Mouse (Mus musculus) stomach, postnatal 0 days (tissue): ENCODE results near the gene Cpne1. TPM values are rescaled to one million over a fixed set of nuclear protein-coding genes. Genes with fewer than 3 reads are reported as not detected.
A peak's percentile ranks its signal among the peaks of the same experiment; 100 is the strongest.

Source experiments
- ATAC-seq: fragments of 200-750 bp; cut with Nextera tagmentation; 2 replicates; pipeline ENCODE4 v1.8.0; 2017; ENCODE audit not compliant: low FRiP score, low TSS enrichment
- DNase-seq: peaks from one replicate; pipeline ENCODE4 v3.0.0-alpha.2; 2016; ENCODE audit warnings: low spot score
- H3K27ac ChIP-seq: fragments of 300-500 bp; sonication (generic); replicated peaks from 2 replicates; pipeline ENCODE4 v1.5.1; 2014; ENCODE audit warnings: mild to moderate bottlenecking, control low read depth
- H3K27me3 ChIP-seq: fragments of 300-500 bp; sonication (generic); 2 replicates; pipeline ENCODE4 v1.6.1; 2014; ENCODE audit warnings: low read length; ENCODE audit not compliant: control insufficient read depth, insufficient read depth
- H3K36me3 ChIP-seq: fragments of 300-500 bp; sonication (generic); 2 replicates; pipeline ENCODE4 v1.6.1; 2014; ENCODE audit warnings: low read length, mixed read lengths; ENCODE audit not compliant: control insufficient read depth, insufficient read depth
- H3K4me1 ChIP-seq: fragments of 300-500 bp; sonication (generic); replicated peaks from 2 replicates; pipeline ENCODE4 v1.6.1; 2014; ENCODE audit warnings: antibody characterized with exemption; ENCODE audit not compliant: control insufficient read depth, insufficient read depth
- H3K4me2 ChIP-seq: fragments of 300-500 bp; sonication (generic); replicated peaks from 2 replicates; pipeline ENCODE4 v1.6.1; 2014; ENCODE audit warnings: low read depth, mild to moderate bottlenecking, control low read depth, moderate library complexity
- H3K4me3 ChIP-seq: fragments of 300-500 bp; sonication (generic); 2 replicates; pipeline ENCODE4 v1.5.1; 2014; ENCODE audit warnings: low read depth, low read length, control low read depth
- H3K9ac ChIP-seq: fragments of 300-500 bp; sonication (generic); 2 replicates; pipeline ENCODE4 v1.6.1; 2014; ENCODE audit warnings: mild to moderate bottlenecking, low read length, control low read depth, mixed read lengths
- H3K9me3 ChIP-seq: fragments of 300-500 bp; sonication (generic); 2 replicates; pipeline ENCODE4 v1.6.1; 2016; ENCODE audit warnings: low read length; ENCODE audit not compliant: control insufficient read depth
- CTCF ChIP-seq: IDR thresholded peaks from 2 replicates; pipeline ENCODE4 v1.5.1; 2016; ENCODE audit warnings: antibody characterized with exemption, low read depth, mild to moderate bottlenecking, moderate library complexity
- EP300 ChIP-seq: optimal IDR thresholded peaks from 2 replicates; pipeline ENCODE3; 2016; ENCODE audit warnings: antibody characterized with exemption
- WGBS: fragments of 180-500 bp; shearing (Covaris S2); extraction: QIAGEN DNeasy Blood & Tissue Kit; methylation state at CpG from one replicate; pipeline ENCODE4 v1.1.7; 2014; 5-methylcytosine and 5-hydroxymethylcytosine counted together
- polyA plus RNA-seq: library from polyadenylated mRNA; unstranded; fragments of >200 nt; fragmentation: Nextera tagmentation; extraction: Ambion mirVana; gene quantifications from 2 replicates; pipeline ENCODE4 v1.2.1, GENCODE M21; 2015

The Cpne1 gene
- polyA plus RNA-seq, result 24.7 and 27.2 TPM in 2 replicates

DNA sequence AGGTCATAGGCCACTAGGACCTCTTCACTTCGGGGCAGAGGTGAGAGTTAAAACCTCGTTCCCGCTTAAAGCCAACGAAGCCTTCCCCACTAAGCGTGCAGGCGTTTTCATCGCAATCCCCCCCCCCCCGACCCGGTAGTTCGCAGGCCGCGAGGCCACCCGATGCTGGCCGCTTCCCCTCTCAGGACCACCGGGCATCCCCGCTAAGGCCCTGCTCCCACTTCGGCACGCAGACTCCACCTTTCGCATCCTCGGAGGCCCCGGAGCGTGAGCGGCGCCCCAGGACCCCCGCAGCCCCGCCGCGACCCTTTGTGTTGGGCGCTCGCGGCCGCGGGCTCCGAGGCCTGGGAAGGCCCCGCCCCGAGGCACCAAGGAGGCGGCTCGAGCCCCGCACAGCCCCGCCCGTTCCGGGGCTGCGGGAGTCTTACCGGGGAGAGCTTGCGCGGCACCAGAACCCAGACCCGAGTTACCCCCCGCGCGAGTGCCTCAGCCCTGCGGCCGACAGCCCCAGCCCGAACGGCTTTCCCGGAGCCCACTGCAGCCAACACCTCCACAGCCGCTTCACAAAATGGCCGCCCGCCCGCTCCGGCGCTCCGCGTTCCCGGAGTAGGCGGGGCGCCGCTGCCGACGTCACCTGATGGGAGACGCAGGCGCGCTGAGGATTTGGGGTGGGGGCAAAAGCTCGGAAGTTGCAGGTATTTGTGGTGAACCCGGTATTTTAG, at the start of gene Cpne1, which contains the start of gene Rbm12:
Cpne1 (minus strand) TSS at position 608 of the 722 bp plus-strand sequence.
Rbm12 (minus strand) TSS at position 621 of the 722 bp plus-strand sequence.
- Histone ChIP-seq H3K27ac (peak within 1 kb of the TSS; percentile 95), H3K4me1 (no peaks in the 10 kb centered on the region), H3K9me3 (no peaks in the 10 kb centered on the region), H3K4me3 (peak within 1 kb of the TSS; percentile 98), H3K36me3 (no peaks in the 10 kb centered on the region), H3K4me2 (peak within 1 kb of the TSS; percentile 66), H3K9ac (peak within 1 kb of the TSS; percentile 96), H3K27me3 (no peaks in the 10 kb centered on the region)
- peak; percentile 95 for DNase-seq
- TF ChIP-seq EP300, result no peak
- TF ChIP-seq CTCF, result no peak
- under 1% methylated on average over 70 of the region's 74 CpGs for WGBS
- peak; percentile 92 for ATAC-seq

DNA sequence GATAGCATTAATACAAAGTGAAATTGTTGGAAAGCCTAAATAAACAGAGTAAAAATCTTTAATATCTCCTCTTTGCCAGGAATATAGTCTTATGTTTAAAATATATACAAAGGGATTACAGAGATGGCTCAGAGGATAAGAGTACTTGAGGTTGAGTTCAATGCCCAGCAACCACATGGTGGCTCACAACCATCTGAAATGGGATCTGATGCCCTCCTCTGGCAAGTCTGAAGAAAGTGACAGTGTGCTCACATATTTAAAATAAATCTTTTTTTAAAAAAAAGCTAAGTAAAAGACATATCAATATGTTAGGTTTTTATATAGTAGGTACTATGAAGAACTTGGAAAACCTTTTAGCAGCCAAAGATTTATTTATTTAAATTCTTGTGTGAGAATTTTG, 39.8 kb upstream of the Cpne1 start:
- no peak overlapping the region for H3K9ac ChIP-seq
- DNase-seq (no peak), ATAC-seq (no peak)
- no peak overlapping the region for H3K4me2 ChIP-seq
- H3K4me3 ChIP-seq, result no peak overlapping the region
- no peaks in the 10 kb centered on the region for H3K9me3 ChIP-seq
- H3K27ac ChIP-seq, result no peak overlapping the region
- no peaks in the 10 kb centered on the region for H3K4me1 ChIP-seq
- peaks cover 18% of the 10 kb centered on the region for H3K36me3 ChIP-seq
- H3K27me3 ChIP-seq, result no peaks in the 10 kb centered on the region
- TF ChIP-seq EP300 (no peak), CTCF (peak; percentile 35)

DNA sequence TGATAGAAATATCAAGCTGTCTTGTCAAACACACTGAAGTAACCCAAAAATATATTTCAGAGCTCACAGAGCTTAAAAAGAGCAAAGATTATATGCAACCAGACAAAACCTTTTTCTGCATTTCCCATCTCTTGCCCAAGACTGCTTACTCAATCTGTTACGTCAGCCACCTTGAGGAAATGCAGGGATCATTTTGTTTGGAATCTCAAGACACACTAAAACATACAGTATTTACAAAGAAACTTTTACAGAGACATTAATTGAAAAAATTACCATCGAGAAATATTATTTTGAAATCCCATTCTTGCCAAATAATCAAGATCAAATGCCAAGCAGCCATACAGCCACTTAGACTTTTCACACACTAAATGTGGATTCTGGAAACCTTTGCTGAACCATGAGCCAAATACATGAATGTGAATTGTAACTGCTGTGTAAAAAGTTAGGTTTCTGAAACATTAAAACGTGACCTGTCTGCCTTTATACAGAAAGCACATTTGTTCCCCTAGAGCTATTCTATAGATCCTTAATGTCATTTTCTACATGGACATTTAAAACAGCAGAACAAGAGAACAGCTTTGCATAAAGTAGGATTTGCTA, 35.7 kb upstream of the Cpne1 start:
- no peak overlapping the region for H3K4me2 ChIP-seq
- H3K9ac ChIP-seq, result no peak overlapping the region
- ATAC-seq (no peak), DNase-seq (no peak)
- WGBS, result 74% methylated on average over 3 of the region's 3 CpGs
- peaks cover 3% of the 10 kb centered on the region; the same call in 1 of the 2 replicates for H3K4me1 ChIP-seq
- H3K36me3 ChIP-seq, result peaks cover 18% of the 10 kb centered on the region
- TF ChIP-seq CTCF (no peak), EP300 (no peak)
- no peak overlapping the region for H3K4me3 ChIP-seq
- H3K9me3 ChIP-seq, result no peaks in the 10 kb centered on the region
- no peaks in the 10 kb centered on the region for H3K27me3 ChIP-seq
- no peak overlapping the region for H3K27ac ChIP-seq

DNA sequence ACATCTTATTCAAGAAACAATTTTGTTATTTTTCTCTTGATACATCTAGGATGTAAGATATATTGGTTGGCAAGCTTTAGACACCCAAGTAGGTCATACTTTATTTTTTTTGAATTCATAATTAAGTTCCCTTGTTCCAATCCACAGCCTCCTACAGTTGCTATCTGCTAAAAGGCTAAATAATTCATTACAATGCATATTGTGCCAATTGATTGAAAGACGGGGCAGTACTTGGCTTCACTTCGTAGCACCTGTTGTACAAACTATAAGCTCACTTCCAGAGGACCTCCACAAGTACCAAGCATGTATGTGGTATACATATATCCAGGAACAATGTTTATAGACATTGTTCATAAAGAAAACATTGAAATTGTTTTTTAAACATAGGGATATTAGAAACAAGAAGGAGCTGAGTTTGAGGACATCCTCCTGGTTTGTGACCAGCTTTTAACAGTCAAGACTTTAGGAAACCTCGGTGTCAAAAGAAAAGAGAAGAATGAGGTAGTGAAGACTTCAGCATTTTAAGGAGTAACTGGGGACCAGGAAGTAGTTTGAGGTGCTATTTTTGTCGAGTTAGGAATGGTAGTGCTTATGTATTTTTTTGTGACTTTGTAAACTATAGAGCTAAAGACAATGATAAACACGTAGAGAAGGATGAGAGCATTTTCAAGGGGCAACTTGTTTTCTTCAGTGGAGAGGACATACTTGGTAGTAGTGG, 34.7 kb upstream of the Cpne1 start:
- peaks cover 18% of the 10 kb centered on the region for H3K36me3 ChIP-seq
- no peak overlapping the region for H3K9ac ChIP-seq
- H3K27me3 ChIP-seq, result no peaks in the 10 kb centered on the region
- ATAC-seq, result no peak
- no peak for TF ChIP-seq CTCF
- TF ChIP-seq EP300, result no peak
- H3K9me3 ChIP-seq, result no peaks in the 10 kb centered on the region
- no peak overlapping the region for H3K27ac ChIP-seq
- peaks cover 3% of the 10 kb centered on the region; the same call in 1 of the 2 replicates for H3K4me1 ChIP-seq
- no peak overlapping the region for H3K4me2 ChIP-seq
- H3K4me3 ChIP-seq, result no peak overlapping the region
- 59% methylated on average over 5 of the region's 5 CpGs for WGBS
- DNase-seq, result no peak

DNA sequence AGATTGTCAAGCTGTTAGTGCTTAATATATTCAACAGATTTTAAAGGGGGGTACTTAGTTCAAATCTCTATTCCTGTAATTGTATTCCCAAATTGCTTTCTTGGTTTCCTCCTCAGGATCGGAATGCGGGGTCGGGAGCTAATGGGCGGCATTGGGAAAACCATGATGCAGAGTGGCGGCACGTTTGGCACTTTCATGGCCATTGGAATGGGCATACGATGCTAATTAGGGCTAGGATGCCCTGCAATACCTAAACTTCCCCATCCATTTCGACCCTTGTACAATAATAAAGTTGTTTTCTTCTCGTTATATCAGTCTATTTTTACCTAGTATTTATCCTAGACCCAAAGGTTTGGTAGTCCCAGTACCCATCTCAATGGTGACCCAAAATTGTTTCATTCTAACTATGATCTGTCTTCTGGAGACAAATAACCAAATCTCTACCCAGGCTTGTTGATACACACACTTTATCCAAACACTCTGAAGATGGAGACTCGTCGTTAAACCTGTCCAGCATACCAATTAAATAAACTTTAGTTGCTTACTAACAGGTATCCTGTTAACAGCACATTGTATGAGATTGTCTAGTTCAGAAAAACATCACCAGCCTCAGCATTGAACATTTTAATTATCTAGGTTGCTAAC, 33.8 kb upstream of the Cpne1 start:
- H3K9me3 ChIP-seq, result no peaks in the 10 kb centered on the region
- H3K4me1 ChIP-seq, result peaks cover 3% of the 10 kb centered on the region; the same call in 1 of the 2 replicates
- no peak for TF ChIP-seq CTCF
- TF ChIP-seq EP300, result no peak
- H3K9ac ChIP-seq, result no peak overlapping the region
- no peak for DNase-seq
- 62% methylated on average over 11 of the region's 11 CpGs for WGBS
- H3K27me3 ChIP-seq, result no peaks in the 10 kb centered on the region
- ATAC-seq, result no peak
- no peak overlapping the region; the same call in 1 of the 2 replicates for H3K4me2 ChIP-seq
- no peak overlapping the region for H3K4me3 ChIP-seq
- peaks cover 18% of the 10 kb centered on the region for H3K36me3 ChIP-seq
- no peak overlapping the region for H3K27ac ChIP-seq
